ENCODE assay signal across 12 mouse cellular contexts in the genomic region with DNA sequence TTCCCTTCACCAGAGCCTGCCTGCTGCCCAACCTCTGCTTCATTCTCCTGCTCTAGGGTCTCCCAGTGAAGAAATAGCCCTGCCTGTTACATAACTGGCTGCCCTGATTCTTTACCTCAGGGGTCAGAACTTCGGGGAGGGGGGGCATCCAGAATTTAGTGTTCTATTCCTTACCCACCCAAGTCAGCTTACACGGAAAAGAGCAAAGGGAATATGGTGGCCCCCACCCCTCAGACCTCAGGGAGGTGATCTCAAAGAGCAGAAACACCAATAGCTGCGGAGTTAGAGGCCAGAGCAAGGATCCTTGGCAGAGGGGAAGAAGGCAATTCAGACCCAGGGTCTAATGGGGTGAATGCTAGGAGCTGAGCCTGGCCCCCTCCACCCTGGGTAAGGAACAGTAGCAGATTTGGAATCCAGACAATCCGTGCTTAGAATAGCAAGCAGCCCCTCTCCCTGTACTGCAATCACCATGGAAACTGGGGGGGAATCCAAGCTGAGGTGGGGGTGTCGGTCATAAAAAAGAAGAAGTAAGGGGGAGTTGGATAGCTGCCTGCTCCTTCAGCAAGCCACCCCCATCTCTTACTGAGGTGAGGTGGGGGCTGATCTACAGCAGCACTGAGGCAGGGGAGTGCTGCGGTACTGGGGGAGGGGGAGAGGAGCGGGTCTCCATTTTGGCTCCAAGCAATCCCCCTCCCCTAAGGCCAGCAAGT. TPM values are rescaled to one million over a fixed set of nuclear protein-coding genes. Genes with fewer than 3 reads are reported as not detected.
DNase-seq lines count a peak whose midpoint lies in the region; ATAC-seq and TF ChIP-seq lines count a peak whose summit lies in the region.
"Had no signal": no experiment of that assay in that cellular context is flagged by ENCODE, and none has a peak within 500 bp of the region (broad histone marks: within the 10 kb centered on the region; RNA-seq: fewer than 3 reads in every experiment).

No protein-coding gene starts in this region.

- peak overlapping the region; percentile 62 for H3K4me3 ChIP-seq in embryonic facial prominence, embryonic 10.5 days
- H3K4me3 ChIP-seq in hindbrain, embryonic 12.5 days = peak overlapping the region; percentile 51
- H3K4me3 ChIP-seq in myocyte = peak overlapping the region; percentile 51

- no peak overlapping the region for H3ac ChIP-seq in myocyte (ENCODE audit: control insufficient read depth, insufficient read length)

- no peaks in the 10 kb centered on the region for H3K79me2 ChIP-seq in myocyte (ENCODE audit: control insufficient read depth, insufficient read depth)

- H3K36me3 ChIP-seq in embryonic facial prominence, embryonic 10.5 days (replicated peaks) = 0 out of 2 replicates have a peak, but pooled peaks cover 3% of the 10 kb centered on the region
- H3K36me3 ChIP-seq in hindbrain, embryonic 12.5 days = 0 out of 2 replicates have a peak, but pooled peaks cover 4% of the 10 kb centered on the region
- H3K36me3 ChIP-seq in myocyte (ENCODE audit: control insufficient read depth, insufficient read depth) = peaks cover 6% of the 10 kb centered on the region

- ATAC-seq in hindbrain, embryonic 12.5 days (ENCODE audit: low FRiP score) = peak; percentile 74

- no peak for TF ChIP-seq POLR2A in myocyte (IDR thresholded peaks at IDR 0.05; ENCODE audit: insufficient read length, low read depth)

- H3K27me3 ChIP-seq in embryonic facial prominence, embryonic 10.5 days (replicated peaks; ENCODE audit: low read depth, poor library complexity, severe bottlenecking) = peaks cover 67% of the 10 kb centered on the region
- peaks cover 37% of the 10 kb centered on the region for H3K27me3 ChIP-seq in hindbrain, embryonic 12.5 days
- H3K27me3 ChIP-seq in myocyte (ENCODE audit: control insufficient read depth, insufficient read depth, insufficient read length) = no peaks in the 10 kb centered on the region

- WGBS in embryonic facial prominence, embryonic 10.5 days = 39% methylated on average over 7 of the region's 7 CpGs
- WGBS in hindbrain, embryonic 12.5 days = 15% methylated on average over 7 of the region's 7 CpGs

- peak overlapping the region; percentile 85 for H3K4me2 ChIP-seq in hindbrain, embryonic 12.5 days (replicated peaks)
- H3K4me2 ChIP-seq in myocyte (ENCODE audit: low read depth) = peak overlapping the region; percentile 97

- peak; percentile 64 to 72 for DNase-seq in layer of hippocampus, postnatal 10 days (ENCODE audit: low spot score in 2 of 2)
- no peak for DNase-seq in layer of hippocampus, adult 11-12 months (ENCODE audit: low spot score)
- DNase-seq in embryonic facial prominence, embryonic 10.5 days (ENCODE audit: low spot score) = no peak
- DNase-seq in urinary bladder, postnatal 10 days (ENCODE audit: low spot score) = no peak
- no peak for DNase-seq in heart, adult 8-10 months (ENCODE audit: low spot score)
- DNase-seq in thymus, adult 18-20 months = no peak
- DNase-seq: cerebellum, adult 9-10 months; lung, postnatal 36 days; thymus, postnatal 36 days had no signal

- H3K4me1 ChIP-seq in embryonic facial prominence, embryonic 10.5 days = peaks cover 41% of the 10 kb centered on the region
- H3K4me1 ChIP-seq in hindbrain, embryonic 12.5 days = peaks cover 45% of the 10 kb centered on the region

- no peak overlapping the region for H3K27ac ChIP-seq in embryonic facial prominence, embryonic 10.5 days (replicated peaks)
- peak overlapping the region; percentile 75 for H3K27ac ChIP-seq in hindbrain, embryonic 12.5 days

- peak overlapping the region; percentile 68 for H3K9ac ChIP-seq in hindbrain, embryonic 12.5 days

- H3K9me3 ChIP-seq in embryonic facial prominence, embryonic 10.5 days = no peaks in the 10 kb centered on the region
- H3K9me3 ChIP-seq in hindbrain, embryonic 12.5 days (replicated peaks) = no peaks in the 10 kb centered on the region

TF ChIP-seq in myocyte, 11 proteins besides CTCF, POLR2A, EP300 and RAD21:
- TF ChIP-seq POLR2AphosphoS2 (IDR thresholded peaks at IDR 0.05; ENCODE audit: insufficient read length, low read depth) (no peak), MAX (IDR thresholded peaks at IDR 0.05; ENCODE audit: low read depth) (no peak), MYOD1 (IDR thresholded peaks at IDR 0.05; ENCODE audit: control insufficient read depth in 1 of 3, insufficient read length in 2 of 3, low read depth in 2 of 3) (no peak), TCF3 (IDR thresholded peaks at IDR 0.05; ENCODE audit: insufficient read length, low read depth) (no peak), CEBPB (IDR thresholded peaks at IDR 0.05; ENCODE audit: insufficient read depth, poor library complexity, severe bottlenecking) (no peak), E2F4 (IDR thresholded peaks at IDR 0.05; ENCODE audit: insufficient read depth) (no peak), TCF12 (IDR thresholded peaks at IDR 0.05; ENCODE audit: insufficient read depth, poor library complexity, severe bottlenecking) (no peak), MYOG (IDR thresholded peaks at IDR 0.05; ENCODE audit: control insufficient read depth in 1 of 3, insufficient read depth in 1 of 3, insufficient read length in 2 of 3, low read depth in 2 of 3) (no peak), REST (IDR thresholded peaks at IDR 0.05; ENCODE audit: insufficient read depth, insufficient read length) (no peak), SRF (IDR thresholded peaks at IDR 0.05; ENCODE audit: control insufficient read depth, insufficient read length, low read depth) (no peak), USF1 (IDR thresholded peaks at IDR 0.05; ENCODE audit: low read depth) (no peak)

RNA-seq across cellular contexts. Expression of a gene that starts 2.8 kb away (rescaled TPM):
- 10 to 100 TPM; 31.2 to 34.3 TPM for total RNA-seq in layer of hippocampus, postnatal 10 days (2021)
- 0.88 and 1.5 TPM in 2 replicates for polyA plus RNA-seq in embryonic facial prominence, embryonic 10.5 days (2016; fragmentation: Nextera tagmentation; extraction: Ambion mirVana)
- polyA plus RNA-seq in hindbrain, embryonic 12.5 days (2016; fragmentation: Nextera tagmentation; extraction: Ambion mirVana) = 6.4 and 6.5 TPM in 2 replicates
- 14.4 TPM for polyA plus RNA-seq in myocyte (2012; fragmentation: generic; extraction: Trizol)
- total RNA-seq in heart, adult 8-10 months (2022) = 1 to 10 TPM in 3 of 4 experiments, under 1 TPM in 1; 1.00 to 2.1 (median 1.2) TPM

RNA-seq across cellular contexts. Expression of a gene that starts 11.7 kb away (rescaled TPM):
- 10 to 100 TPM; 78.3 to 81.4 TPM for total RNA-seq in layer of hippocampus, postnatal 10 days (2021)
- polyA plus RNA-seq in embryonic facial prominence, embryonic 10.5 days (2016; fragmentation: Nextera tagmentation; extraction: Ambion mirVana) = 31.2 and 32.1 TPM in 2 replicates
- 21.9 and 26.6 TPM in 2 replicates for polyA plus RNA-seq in hindbrain, embryonic 12.5 days (2016; fragmentation: Nextera tagmentation; extraction: Ambion mirVana)
- polyA plus RNA-seq in myocyte (2012; fragmentation: generic; extraction: Trizol) = 102 TPM
- total RNA-seq in heart, adult 8-10 months (2022) = 10 to 100 TPM; 53.2 to 61.7 (median 56.4) TPM

RNA-seq across cellular contexts. Expression of a gene that starts 33.6 kb away (rescaled TPM):
- 10 to 100 TPM in 1 of 2 experiments, 1 to 10 TPM in 1; 9.7 to 14.2 TPM for total RNA-seq in layer of hippocampus, postnatal 10 days (2021)
- polyA plus RNA-seq in embryonic facial prominence, embryonic 10.5 days (2016; fragmentation: Nextera tagmentation; extraction: Ambion mirVana) = 0.60 and 0.80 TPM in 2 replicates
- 3.1 and 3.5 TPM in 2 replicates for polyA plus RNA-seq in hindbrain, embryonic 12.5 days (2016; fragmentation: Nextera tagmentation; extraction: Ambion mirVana)
- polyA plus RNA-seq in myocyte (2012; fragmentation: generic; extraction: Trizol) = 2.4 TPM
- total RNA-seq in heart, adult 8-10 months (2022) = 1 to 10 TPM in 1 of 4 experiments, under 1 TPM in 3; 0.41 to 1.1 (median 0.84) TPM
- total RNA-seq: hematopoietic stem cell, adult 5-6 weeks had no signal

RNA-seq across cellular contexts. Expression of a gene that starts 43.8 kb away (rescaled TPM):
- total RNA-seq in layer of hippocampus, postnatal 10 days (2021) = 100 to 1,000 TPM; 139 to 147 TPM
- 32.3 and 37.0 TPM in 2 replicates for polyA plus RNA-seq in embryonic facial prominence, embryonic 10.5 days (2016; fragmentation: Nextera tagmentation; extraction: Ambion mirVana)
- 110 and 113 TPM in 2 replicates for polyA plus RNA-seq in hindbrain, embryonic 12.5 days (2016; fragmentation: Nextera tagmentation; extraction: Ambion mirVana)
- 80.8 TPM for polyA plus RNA-seq in myocyte (2012; fragmentation: generic; extraction: Trizol)
- 1 to 10 TPM; 2.0 to 2.8 (median 2.6) TPM for total RNA-seq in heart, adult 8-10 months (2022)
- total RNA-seq: hematopoietic stem cell, adult 5-6 weeks had no signal

RNA-seq across cellular contexts. Expression of a gene that starts 53.6 kb away (rescaled TPM):
- total RNA-seq in layer of hippocampus, postnatal 10 days (2021) = 1 to 10 TPM; 2.2 to 2.6 TPM
- polyA plus RNA-seq in embryonic facial prominence, embryonic 10.5 days (2016; fragmentation: Nextera tagmentation; extraction: Ambion mirVana) = 23.2 and 26.3 TPM in 2 replicates
- 14.3 and 15.1 TPM in 2 replicates for polyA plus RNA-seq in hindbrain, embryonic 12.5 days (2016; fragmentation: Nextera tagmentation; extraction: Ambion mirVana)
- 52.9 TPM for polyA plus RNA-seq in myocyte (2012; fragmentation: generic; extraction: Trizol)
- total RNA-seq in heart, adult 8-10 months (2022) = 1 to 10 TPM; 5.6 to 9.4 (median 7.7) TPM

Comparison
In these comparisons a context has a peak if more than half of its experiments do, and no peak if none do; other contexts are left out.
1. DNase-seq: peak in layer of hippocampus, postnatal 10 days (2 of 2); none in layer of hippocampus, adult 11-12 months (single experiment), embryonic facial prominence, embryonic 10.5 days (single experiment), urinary bladder, postnatal 10 days (single experiment), heart, adult 8-10 months (single experiment) and thymus, adult 18-20 months (0 of 2).
2. Peak in every context shown above with its lines, with median percentiles within 50 percentile points of each other: H3K4me3 ChIP-seq.